Mouse (Mus musculus) bone marrow macrophage, adult 2 months (primary cell): ENCODE data around the gene Aldh1l1.

Experiments used
- CTCF ChIP-seq: IDR thresholded peaks from 2 replicates; pipeline ENCODE4 v1.5.1; 2012; ENCODE audit warnings: low read depth, mild to moderate bottlenecking, low read length, moderate library complexity
- POLR2A ChIP-seq: IDR thresholded peaks from 2 replicates; pipeline ENCODE4 v1.6.1; 2012; ENCODE audit warnings: mild to moderate bottlenecking, low read depth, low read length, borderline replicate concordance

DNA sequence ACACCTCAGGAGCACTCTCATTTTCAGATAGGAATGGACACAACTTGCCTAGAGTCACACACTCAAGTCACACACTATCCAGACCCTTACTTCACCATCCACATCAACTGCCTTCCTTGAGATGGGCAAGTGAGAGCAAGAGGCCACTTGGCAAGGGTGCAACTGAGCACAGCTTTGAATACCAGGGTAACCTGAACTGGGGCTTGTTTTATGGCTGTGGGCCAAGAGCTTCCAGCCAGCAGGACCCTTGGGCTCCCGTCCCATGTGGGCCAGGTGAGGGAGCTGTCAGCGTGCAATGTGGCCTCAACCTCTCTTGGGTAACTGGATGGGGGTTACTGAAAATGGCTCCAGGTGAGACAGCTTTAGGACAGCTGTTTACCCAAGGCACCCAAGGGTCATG lies 28.8 kb upstream of the Aldh1l1 start:
- no peak for TF ChIP-seq POLR2A
- TF ChIP-seq CTCF, result no peak
